In the genomic region with DNA sequence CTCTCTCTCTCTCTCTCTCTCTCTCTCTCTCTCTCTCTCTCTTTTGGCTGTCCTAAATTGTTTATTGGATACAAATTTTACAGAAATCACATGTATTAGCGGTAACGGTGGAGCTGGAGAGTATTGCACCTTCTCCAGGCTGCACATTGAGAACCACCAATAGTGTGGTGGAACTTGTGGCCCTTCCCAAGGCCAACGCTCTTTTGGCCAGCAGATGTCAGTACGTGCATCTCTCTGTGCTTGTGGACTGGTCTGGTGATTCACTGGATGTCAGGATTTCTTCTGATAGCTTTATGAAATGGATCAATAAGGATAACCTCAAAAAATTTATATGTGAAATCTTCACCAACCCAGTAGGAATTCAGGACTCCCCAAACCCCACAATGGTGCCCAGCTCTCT, we compare ENCODE assay signal across 23 mouse cellular contexts.
A peak's percentile ranks its signal among the peaks of the same experiment; 100 is the strongest.
DNase-seq lines count a peak whose midpoint lies in the region; ATAC-seq and TF ChIP-seq lines count a peak whose summit lies in the region.
"Had no signal": no experiment of that assay in that cellular context is flagged by ENCODE, and none has a peak within 500 bp of the region (broad histone marks: within the 10 kb centered on the region; RNA-seq: fewer than 3 reads in every experiment).

No protein-coding gene starts in this region.

- no peak overlapping the region for H3K4me3 ChIP-seq in cerebellum, adult 2 months (replicated peaks; ENCODE audit: insufficient read depth, low read depth, low read length)
- H3K4me3 ChIP-seq in hindbrain, embryonic 13.5 days: no peak overlapping the region
- H3K4me3 ChIP-seq: embryonic facial prominence, embryonic 12.5 days; erythroblast, embryonic 14.5 days; heart, embryonic 13.5 days; limb, embryonic 13.5 days; liver, embryonic 13.5 days had no signal

- H3K9ac ChIP-seq in hindbrain, embryonic 13.5 days: no peak overlapping the region
- H3K9ac ChIP-seq: embryonic facial prominence, embryonic 12.5 days; heart, embryonic 13.5 days; limb, embryonic 13.5 days; liver, embryonic 13.5 days had no signal

- no peak overlapping the region for H3K4me2 ChIP-seq in hindbrain, embryonic 13.5 days
- H3K4me2 ChIP-seq: embryonic facial prominence, embryonic 12.5 days; heart, embryonic 13.5 days; limb, embryonic 13.5 days; liver, embryonic 13.5 days; midbrain, embryonic 11.5 days had no signal

- TF ChIP-seq CTCF in cerebellum, adult 2 months (IDR thresholded peaks at IDR 0.05; ENCODE audit: borderline replicate concordance, insufficient read depth, low read depth, low read length): peak; percentile 68

- no peaks in the 10 kb centered on the region for H3K9me3 ChIP-seq in hindbrain, embryonic 13.5 days
- H3K9me3 ChIP-seq: embryonic facial prominence, embryonic 12.5 days; heart, embryonic 13.5 days; limb, embryonic 13.5 days; liver, embryonic 13.5 days had no signal

- no peaks in the 10 kb centered on the region for H3K4me1 ChIP-seq in cerebellum, adult 2 months (ENCODE audit: control insufficient read depth, insufficient read depth, low read length)
- H3K4me1 ChIP-seq in hindbrain, embryonic 13.5 days (replicated peaks): no peaks in the 10 kb centered on the region
- H3K4me1 ChIP-seq: embryonic facial prominence, embryonic 12.5 days; heart, embryonic 13.5 days; limb, embryonic 13.5 days; liver, embryonic 13.5 days had no signal

- WGBS in cerebellum, adult 2 months: 91% methylated on average over 4 of the region's 4 CpGs
- 85% methylated on average over 4 of the region's 4 CpGs for WGBS in hindbrain, embryonic 13.5 days

- no peak for TF ChIP-seq POLR2A in cerebellum, adult 2 months (IDR thresholded peaks at IDR 0.05; ENCODE audit: borderline replicate concordance, insufficient read depth, low read length)

- H3K27me3 ChIP-seq in cerebellum, adult 2 months (ENCODE audit: control insufficient read depth, insufficient read depth, low read length): no peaks in the 10 kb centered on the region; the same call in 1 of the 2 replicates
- no peaks in the 10 kb centered on the region for H3K27me3 ChIP-seq in hindbrain, embryonic 13.5 days
- H3K27me3 ChIP-seq: embryonic facial prominence, embryonic 12.5 days; heart, embryonic 13.5 days; limb, embryonic 13.5 days; liver, embryonic 13.5 days; Patski had no signal

- H3K36me3 ChIP-seq in hindbrain, embryonic 13.5 days: no peaks in the 10 kb centered on the region
- H3K36me3 ChIP-seq: embryonic facial prominence, embryonic 12.5 days; heart, embryonic 13.5 days; limb, embryonic 13.5 days; liver, embryonic 13.5 days had no signal

- no peak for ATAC-seq in hindbrain, embryonic 13.5 days (ENCODE audit: low FRiP score)
- no peak for ATAC-seq in monocyte, adult 5-6 weeks (replicated peaks; ENCODE audit: insufficient number of reproducible peaks, low FRiP score, low TSS enrichment, poor library complexity, severe bottlenecking)
- ATAC-seq: forebrain, embryonic 14.5 days; Patski had no signal

- DNase-seq in embryo, embryonic 10 days (ENCODE audit: low spot score): peak; percentile 12
- DNase-seq in embryo, embryonic 11 days: no peak
- DNase-seq in 416B (ENCODE audit: low read depth): peak; percentile 5
- peak; percentile 34 to 36 for DNase-seq in cerebellum, adult 2 months
- DNase-seq in cerebellum, postnatal 25 days: peak; percentile 26 to 50
- DNase-seq: adrenal gland, postnatal 36 days; heart, adult 11 months; heart, postnatal 14 days; kidney, adult 18-20 months; kidney, postnatal 14 days; liver, embryonic 13.5 days; lung, adult 2 months; lung, postnatal 14 days; thymus, postnatal 14 days had no signal

- no peak overlapping the region for H3K27ac ChIP-seq in cerebellum, adult 2 months (ENCODE audit: insufficient read depth, low read length)
- no peak overlapping the region for H3K27ac ChIP-seq in hindbrain, embryonic 13.5 days
- H3K27ac ChIP-seq: embryonic facial prominence, embryonic 12.5 days; heart, embryonic 13.5 days; limb, embryonic 13.5 days; liver, embryonic 13.5 days had no signal
